Mouse (Mus musculus): ENCODE measurements around the gene 4931406C07Rik. TPM values are rescaled to one million over a fixed set of nuclear protein-coding genes. Genes with fewer than 3 reads are reported as not detected.
A peak's percentile ranks its signal among the peaks of the same experiment; 100 is the strongest.

4931406C07Rik gene
- polyA plus RNA-seq, 1 experiment from 2014 or later: 3.0 TPM

GRCm38 (mm10) chr9:15238297-15238990 is 67.8 kb downstream of the 4931406C07Rik start:
- Histone ChIP-seq H3K9me3 (replicated peaks) (no peaks in the 10 kb centered on the region), H3K4me1 (replicated peaks) (peaks cover 20% of the 10 kb centered on the region), H3K36me3 (no peaks in the 10 kb centered on the region), H3K4me2 (peak overlapping the region; percentile 73), H3K27ac (no peak overlapping the region), H3K27me3 (peaks cover 17% of the 10 kb centered on the region), H3K4me3 (replicated peaks) (peak overlapping the region; percentile 51), H3K9ac (no peak overlapping the region)
- no peak for DNase-seq
- ATAC-seq (ENCODE audit: low read depth): peak; percentile 14; the same call in 1 of the 2 replicates
- 58% methylated on average over 16 of the region's 16 CpGs for WGBS (ENCODE audit: insufficient replicate concordance)

GRCm38 (mm10) chr9:15237516-15238296 is 68.5 kb downstream of the 4931406C07Rik start:
- peaks cover 17% of the 10 kb centered on the region for H3K27me3 ChIP-seq
- H3K4me2 ChIP-seq: no peak overlapping the region
- H3K9me3 ChIP-seq (replicated peaks): no peaks in the 10 kb centered on the region
- no peak overlapping the region for H3K27ac ChIP-seq
- DNase-seq (no peak), ATAC-seq (ENCODE audit: low read depth) (no peak)
- peaks cover 20% of the 10 kb centered on the region for H3K4me1 ChIP-seq (replicated peaks)
- no peak overlapping the region for H3K9ac ChIP-seq
- H3K4me3 ChIP-seq (replicated peaks): no peak overlapping the region
- no peaks in the 10 kb centered on the region for H3K36me3 ChIP-seq
- WGBS (ENCODE audit: insufficient replicate concordance): 36% methylated on average over 14 of the region's 14 CpGs

- DNase-seq: no peak
- H3K27me3 ChIP-seq: peaks cover 17% of the 10 kb centered on the region
- no peak overlapping the region for H3K4me3 ChIP-seq (replicated peaks)
- H3K27ac ChIP-seq: no peak overlapping the region
- 59% methylated on average over 3 of the region's 3 CpGs for WGBS (ENCODE audit: insufficient replicate concordance)
- ATAC-seq (ENCODE audit: low read depth): no peak
- H3K9me3 ChIP-seq (replicated peaks): no peaks in the 10 kb centered on the region
- H3K4me2 ChIP-seq: no peak overlapping the region
- H3K4me1 ChIP-seq (replicated peaks): peaks cover 16% of the 10 kb centered on the region
- no peaks in the 10 kb centered on the region for H3K36me3 ChIP-seq
- no peak overlapping the region for H3K9ac ChIP-seq
Measured at GRCm38 (mm10) chr9:15235986-15236385, 70.3 kb downstream of the 4931406C07Rik start.

- Histone ChIP-seq H3K27me3 (peaks cover 9% of the 10 kb centered on the region), H3K36me3 (no peaks in the 10 kb centered on the region), H3K9ac (no peak overlapping the region), H3K4me1 (replicated peaks) (peaks cover 5% of the 10 kb centered on the region), H3K9me3 (replicated peaks) (no peaks in the 10 kb centered on the region), H3K4me2 (no peak overlapping the region), H3K4me3 (replicated peaks) (no peak overlapping the region), H3K27ac (no peak overlapping the region)
- 47% methylated on average over 1 of the region's 1 CpGs for WGBS (ENCODE audit: insufficient replicate concordance)
- no peak for ATAC-seq (ENCODE audit: low read depth)
- no peak for DNase-seq
Measured at GRCm38 (mm10) chr9:15233604-15234003, 72.6 kb downstream of the 4931406C07Rik start.

Small RNA genes within 50 kb of the gene (microRNA-seq; reads per million reads assigned to microRNA genes)
- gene Gm49349 (not detected), gene mmu-mir-7650 (not detected)

Other genes with a start within 250 kb of the 4931406C07Rik start
- not detected in 2 replicates for gene Hephl1, start 194.3 kb downstream of the 4931406C07Rik start, polyA plus RNA-seq (2015; fragmentation: Nextera tagmentation; extraction: Ambion mirVana)
- 0.35 and 0.39 TPM in 2 replicates for gene Vstm5, start 67.4 kb downstream of the 4931406C07Rik start, polyA plus RNA-seq (2015; fragmentation: Nextera tagmentation; extraction: Ambion mirVana)
- gene Med17, start 26.5 kb downstream of the 4931406C07Rik start, polyA plus RNA-seq (2015; fragmentation: Nextera tagmentation; extraction: Ambion mirVana): 20.0 and 25.1 TPM in 2 replicates
- 46.4 and 54.0 TPM in 2 replicates for gene Taf1d, start 234 bp downstream of the 4931406C07Rik start, polyA plus RNA-seq (2015; fragmentation: Nextera tagmentation; extraction: Ambion mirVana)
- 7.8 and 8.5 TPM in 2 replicates for gene Cep295, start 51.3 kb upstream of the 4931406C07Rik start, polyA plus RNA-seq (2015; fragmentation: Nextera tagmentation; extraction: Ambion mirVana)
- 1.2 and 1.7 TPM in 2 replicates for gene Smco4, start 187.0 kb upstream of the 4931406C07Rik start, polyA plus RNA-seq (2015; fragmentation: Nextera tagmentation; extraction: Ambion mirVana)